Mouse (Mus musculus) kidney, embryonic 15.5 days (tissue): Measurements from ENCODE around the gene 0610030E20Rik. TPM values are rescaled to one million over a fixed set of nuclear protein-coding genes. Genes with fewer than 3 reads are reported as not detected.
A peak's percentile ranks its signal among the peaks of the same experiment; 100 is the strongest.

Experiments
- ATAC-seq: fragments of 200-750 bp; cut with Nextera tagmentation; replicated peaks from 2 replicates; pipeline ENCODE4 v1.8.0; 2017; ENCODE audit warnings: moderate TSS enrichment; ENCODE audit not compliant: low FRiP score
- H3K27ac ChIP-seq: fragments of 300-500 bp; sonication (generic); 2 replicates; pipeline ENCODE4 v1.5.1; 2015; ENCODE audit warnings: mild to moderate bottlenecking, inconsistent platforms
- H3K27me3 ChIP-seq: fragments of 300-500 bp; sonication (generic); 2 replicates; pipeline ENCODE4 v1.6.1; 2015; ENCODE audit warnings: inconsistent platforms
- H3K36me3 ChIP-seq: fragments of 300-500 bp; sonication (generic); 2 replicates; pipeline ENCODE4 v1.6.1; 2015; ENCODE audit warnings: inconsistent platforms
- H3K4me1 ChIP-seq: fragments of 300-500 bp; sonication (generic); 2 replicates; pipeline ENCODE4 v1.6.1; 2015; ENCODE audit warnings: inconsistent platforms
- H3K4me2 ChIP-seq: fragments of 300-500 bp; sonication (generic); 2 replicates; pipeline ENCODE4 v1.6.1; 2015; ENCODE audit warnings: moderate library complexity, mild to moderate bottlenecking, inconsistent platforms
- H3K4me3 ChIP-seq: fragments of 300-500 bp; sonication (generic); replicated peaks from 2 replicates; pipeline ENCODE4 v1.5.1; 2015; ENCODE audit warnings: mild to moderate bottlenecking, inconsistent platforms
- H3K9ac ChIP-seq: fragments of 300-500 bp; sonication (generic); 2 replicates; pipeline ENCODE4 v1.6.1; 2015; ENCODE audit warnings: mild to moderate bottlenecking, inconsistent platforms
- H3K9me3 ChIP-seq: fragments of 300-500 bp; sonication (generic); replicated peaks from 2 replicates; pipeline ENCODE4 v1.6.1; 2016; ENCODE audit warnings: inconsistent platforms
- WGBS: fragments of 180-500 bp; shearing (Covaris S2); methylation state at CpG from one replicate; pipeline ENCODE4 v1.1.7; 2015; ENCODE audit warnings: mixed read lengths; 5-methylcytosine and 5-hydroxymethylcytosine counted together
- polyA plus RNA-seq: library from polyadenylated mRNA; unstranded; fragments of >200 nt; fragmentation: Nextera tagmentation; extraction: Ambion mirVana; gene quantifications from 2 replicates; pipeline ENCODE4 v1.2.1, GENCODE M21; 2015

0610030E20Rik gene
- polyA plus RNA-seq, 1 experiment from 2014 or later: 29.8 TPM

- Histone ChIP-seq H3K9me3 (no peaks in the 10 kb centered on the region), H3K36me3 (peaks cover 97% of the 10 kb centered on the region), H3K4me3 (no peak overlapping the region), H3K4me1 (no peaks in the 10 kb centered on the region), H3K9ac (no peak overlapping the region), H3K4me2 (no peak overlapping the region), H3K27me3 (no peaks in the 10 kb centered on the region), H3K27ac (no peak overlapping the region)
- no peak for ATAC-seq
- WGBS: 92% methylated on average over 6 of the region's 6 CpGs
These were observed 23.2 kb upstream of the 0610030E20Rik start for GRCm38 (mm10) chr6:72323786-72324508.

- Histone ChIP-seq H3K27ac (no peak overlapping the region), H3K4me2 (no peak overlapping the region), H3K36me3 (peaks cover 94% of the 10 kb centered on the region), H3K27me3 (no peaks in the 10 kb centered on the region), H3K4me3 (no peak overlapping the region), H3K9me3 (no peaks in the 10 kb centered on the region), H3K9ac (no peak overlapping the region), H3K4me1 (no peaks in the 10 kb centered on the region)
- 71% methylated on average over 6 of the region's 6 CpGs for WGBS
- ATAC-seq: no peak
These were observed 20.8 kb upstream of the 0610030E20Rik start for GRCm38 (mm10) chr6:72326274-72326673.

DNA sequence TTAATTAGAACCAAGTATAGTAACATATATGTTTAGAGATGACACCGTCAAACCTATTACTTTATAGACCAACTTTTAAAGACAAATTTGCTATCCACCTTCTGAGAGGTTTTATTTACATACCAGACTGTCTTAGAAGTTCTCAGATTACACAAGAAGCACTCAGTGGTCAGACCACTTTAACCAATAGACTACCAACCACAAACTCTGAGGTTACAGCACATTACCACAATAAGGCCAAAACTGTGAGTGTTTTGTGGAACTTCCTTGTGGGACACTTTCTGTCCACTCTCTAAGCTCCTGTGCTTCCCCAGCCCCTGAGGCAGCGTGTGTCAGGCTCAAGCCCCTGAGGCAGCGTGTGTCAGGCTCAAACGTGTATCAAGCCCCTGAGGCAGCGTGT lies 18.1 kb upstream of the 0610030E20Rik start:
- H3K4me1 ChIP-seq: no peaks in the 10 kb centered on the region
- H3K27me3 ChIP-seq: no peaks in the 10 kb centered on the region
- H3K9me3 ChIP-seq: no peaks in the 10 kb centered on the region
- no peak overlapping the region for H3K4me2 ChIP-seq
- WGBS: 92% methylated on average over 5 of the region's 5 CpGs
- H3K36me3 ChIP-seq: peaks cover 93% of the 10 kb centered on the region
- H3K27ac ChIP-seq: no peak overlapping the region
- ATAC-seq: no peak
- H3K9ac ChIP-seq: no peak overlapping the region
- H3K4me3 ChIP-seq: no peak overlapping the region

- H3K9ac ChIP-seq: no peak overlapping the region
- no peak overlapping the region for H3K4me3 ChIP-seq
- H3K9me3 ChIP-seq: no peaks in the 10 kb centered on the region
- peaks cover 93% of the 10 kb centered on the region for H3K36me3 ChIP-seq
- H3K27ac ChIP-seq: no peak overlapping the region
- H3K4me2 ChIP-seq: no peak overlapping the region
- WGBS: 89% methylated on average over 4 of the region's 4 CpGs
- no peak for ATAC-seq
- H3K27me3 ChIP-seq: no peaks in the 10 kb centered on the region
- no peaks in the 10 kb centered on the region for H3K4me1 ChIP-seq
These were observed 17.0 kb upstream of the 0610030E20Rik start for GRCm38 (mm10) chr6:72330133-72330532.

DNA sequence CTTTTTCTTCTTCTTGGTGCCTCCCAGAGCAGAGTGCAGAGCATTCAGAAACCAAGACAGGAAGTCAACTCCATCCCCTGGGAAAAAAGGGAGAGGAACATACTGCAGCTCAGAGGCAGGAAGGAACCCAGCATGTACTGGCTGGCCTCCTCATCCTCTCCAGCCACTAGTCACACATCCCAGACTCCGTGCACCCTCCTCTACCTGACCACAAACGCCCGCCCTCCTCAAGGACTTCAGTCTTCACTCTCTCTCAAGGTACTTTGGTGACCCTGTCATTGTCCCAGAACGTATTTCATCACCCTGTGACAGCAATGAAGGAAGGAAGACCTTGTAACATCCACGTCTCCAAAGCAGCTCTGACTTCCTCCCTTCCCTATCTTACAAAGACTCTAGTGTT lies 14.0 kb upstream of the 0610030E20Rik start:
- Histone ChIP-seq H3K36me3 (peaks cover 97% of the 10 kb centered on the region), H3K4me2 (no peak overlapping the region), H3K9ac (no peak overlapping the region), H3K4me1 (no peaks in the 10 kb centered on the region), H3K27me3 (no peaks in the 10 kb centered on the region), H3K27ac (no peak overlapping the region), H3K4me3 (no peak overlapping the region), H3K9me3 (no peaks in the 10 kb centered on the region)
- WGBS: 74% methylated on average over 5 of the region's 5 CpGs
- no peak for ATAC-seq

GRCm38 (mm10) chr6:72340481-72340880 lies 6.6 kb upstream of the 0610030E20Rik start:
- peaks cover 17% of the 10 kb centered on the region for H3K4me1 ChIP-seq
- 48% methylated on average over 2 of the region's 2 CpGs for WGBS
- peaks cover 46% of the 10 kb centered on the region for H3K36me3 ChIP-seq
- H3K4me3 ChIP-seq: no peak overlapping the region
- ATAC-seq: no peak
- H3K4me2 ChIP-seq: no peak overlapping the region
- no peak overlapping the region for H3K27ac ChIP-seq
- no peaks in the 10 kb centered on the region for H3K9me3 ChIP-seq
- no peaks in the 10 kb centered on the region for H3K27me3 ChIP-seq
- H3K9ac ChIP-seq: no peak overlapping the region

GRCm38 (mm10) chr6:72344396-72345073 lies 2.6 kb upstream of the 0610030E20Rik start:
- Histone ChIP-seq H3K9me3 (no peaks in the 10 kb centered on the region), H3K27ac (peak overlapping the region; percentile 63; the same call in 1 of the 2 replicates), H3K4me2 (peak overlapping the region; percentile 80), H3K4me1 (peaks cover 43% of the 10 kb centered on the region), H3K27me3 (no peaks in the 10 kb centered on the region), H3K4me3 (peak overlapping the region; percentile 88), H3K36me3 (peaks cover 18% of the 10 kb centered on the region), H3K9ac (peak overlapping the region; percentile 89)
- under 1% methylated on average over 42 of the region's 42 CpGs for WGBS
- ATAC-seq: peak; percentile 33; the same call in 1 of the 2 replicates

DNA sequence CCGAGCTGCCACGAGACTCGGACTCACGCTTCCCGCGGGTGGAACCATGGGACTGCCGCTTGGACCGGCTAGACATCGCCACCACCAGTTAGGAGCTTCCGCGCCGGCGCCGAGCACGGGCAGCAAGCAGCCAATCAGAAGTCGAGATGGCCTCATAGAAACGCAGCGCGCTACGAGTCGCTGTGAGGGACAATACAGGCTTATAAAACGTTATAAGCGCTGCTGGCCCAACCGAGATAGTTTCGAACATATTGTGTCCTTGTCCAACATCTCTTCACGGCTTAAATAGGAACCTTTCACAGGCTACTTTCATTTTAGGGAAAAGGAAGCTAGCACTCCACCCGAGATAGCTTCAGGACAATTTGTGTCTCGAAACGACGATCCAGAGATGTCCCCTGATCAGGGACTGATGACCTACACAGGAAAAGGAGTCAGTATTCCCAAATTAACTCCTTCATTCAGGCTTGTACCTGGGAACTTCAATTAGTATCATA lies 2.0 kb upstream of the 0610030E20Rik start, which contains the start of gene Usp39:
Gene Usp39, minus strand, starts transcription at position 111 of the 494 bp plus-strand sequence.
- Histone ChIP-seq H3K9me3 (no peaks in the 10 kb centered on the region), H3K4me3 (peak within 1 kb of the TSS; percentile 88), H3K9ac (peak within 1 kb of the TSS; percentile 89), H3K4me1 (peaks cover 43% of the 10 kb centered on the region), H3K27me3 (no peaks in the 10 kb centered on the region), H3K27ac (peak within 1 kb of the TSS; percentile 63), H3K36me3 (peaks cover 19% of the 10 kb centered on the region), H3K4me2 (peak within 1 kb of the TSS; percentile 80)
- peak; percentile 74; the same call in 1 of the 2 replicates for ATAC-seq
- WGBS: under 1% methylated on average over 30 of the region's 30 CpGs

DNA sequence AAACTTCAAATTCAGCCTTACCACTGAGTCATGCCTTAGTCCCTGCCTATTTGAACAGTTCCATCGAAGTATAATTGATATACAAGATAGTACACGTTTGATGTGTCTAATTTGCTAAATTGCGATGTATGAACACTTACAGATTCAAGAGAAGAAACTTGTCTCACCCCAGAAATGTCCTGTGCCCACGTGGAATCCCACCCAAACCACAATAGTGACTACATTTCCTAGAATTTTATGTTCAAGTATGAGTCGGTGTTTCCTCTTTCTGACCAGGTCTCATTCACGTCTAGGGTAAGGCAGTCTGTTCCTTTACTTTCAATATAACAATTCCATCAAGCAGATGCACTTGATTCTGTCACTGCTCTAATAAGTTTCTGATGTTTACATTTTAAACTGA lies 1.5 kb upstream of the 0610030E20Rik start:
- H3K9ac ChIP-seq: no peak overlapping the region
- no peak for ATAC-seq

GRCm38 (mm10) chr6:72346261-72346660 lies 856 bp upstream of the 0610030E20Rik start:
- Histone ChIP-seq H3K36me3 (peaks cover 30% of the 10 kb centered on the region), H3K4me2 (peak overlapping the region; percentile 72; the same call in 1 of the 2 replicates), H3K27ac (no peak overlapping the region), H3K9me3 (no peaks in the 10 kb centered on the region), H3K9ac (no peak overlapping the region), H3K4me1 (peaks cover 39% of the 10 kb centered on the region), H3K27me3 (no peaks in the 10 kb centered on the region), H3K4me3 (no peak overlapping the region)
- ATAC-seq: no peak
- 87% methylated on average over 4 of the region's 4 CpGs for WGBS

More for the DNA sequence above, 1.5 kb upstream of the 0610030E20Rik start:
- peak overlapping the region; percentile 88; the same call in 1 of the 2 replicates for H3K4me3 ChIP-seq
- H3K4me1 ChIP-seq: peaks cover 42% of the 10 kb centered on the region
- H3K36me3 ChIP-seq: peaks cover 24% of the 10 kb centered on the region
- 51% methylated on average over 6 of the region's 6 CpGs for WGBS
- H3K4me2 ChIP-seq: peak overlapping the region; percentile 80
- H3K9me3 ChIP-seq: no peaks in the 10 kb centered on the region
- H3K27me3 ChIP-seq: no peaks in the 10 kb centered on the region
- no peak overlapping the region; the same call in 1 of the 2 replicates for H3K27ac ChIP-seq

GRCm38 (mm10) chr6:72348411-72348810 lies 1.3 kb downstream of the 0610030E20Rik start:
- Histone ChIP-seq H3K4me2 (peak overlapping the region; percentile 72), H3K9ac (no peak overlapping the region)
- WGBS: 81% methylated on average over 10 of the region's 10 CpGs

DNA sequence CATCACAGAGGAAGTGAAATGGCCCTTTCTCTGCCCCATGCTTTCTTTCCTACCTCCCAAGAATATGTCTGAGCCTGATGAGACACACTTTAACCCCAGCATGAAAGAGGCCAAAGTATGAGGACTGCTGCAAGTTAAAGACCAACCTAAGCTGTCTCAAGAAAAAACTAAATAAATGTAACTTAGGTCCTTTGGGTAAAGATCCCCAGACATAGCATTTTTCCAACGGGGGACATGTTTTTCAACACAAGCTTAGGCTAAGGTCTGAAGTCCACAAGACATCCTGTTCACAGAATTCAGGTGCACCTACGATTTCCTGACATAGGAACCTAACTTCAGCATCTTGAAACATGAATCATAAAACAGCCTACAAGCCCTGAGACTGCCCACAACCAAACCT lies 3.1 kb downstream of the 0610030E20Rik start:
- H3K4me2 ChIP-seq: no peak overlapping the region
- no peak overlapping the region for H3K27ac ChIP-seq
- H3K27me3 ChIP-seq: no peaks in the 10 kb centered on the region
- H3K9ac ChIP-seq: no peak overlapping the region
- H3K4me3 ChIP-seq: no peak overlapping the region
- H3K36me3 ChIP-seq: peaks cover 33% of the 10 kb centered on the region
- H3K4me1 ChIP-seq: peaks cover 36% of the 10 kb centered on the region
- no peaks in the 10 kb centered on the region for H3K9me3 ChIP-seq
- 93% methylated on average over 2 of the region's 2 CpGs for WGBS
- ATAC-seq: no peak

More at GRCm38 (mm10) chr6:72348411-72348810, 1.3 kb downstream of the 0610030E20Rik start:
- 0 out of 2 replicates have a peak overlapping the region, but pooled peaks have one; percentile 94 for H3K27ac ChIP-seq
- no peak for ATAC-seq
- H3K4me3 ChIP-seq: peak overlapping the region; percentile 77
- H3K27me3 ChIP-seq: no peaks in the 10 kb centered on the region
- no peaks in the 10 kb centered on the region for H3K9me3 ChIP-seq
- peaks cover 33% of the 10 kb centered on the region for H3K36me3 ChIP-seq
- peaks cover 39% of the 10 kb centered on the region for H3K4me1 ChIP-seq
